Mouse (Mus musculus) embryonic facial prominence, embryonic 12.5 days (tissue): ENCODE data around the gene Olfr1229. TPM values are rescaled to one million over a fixed set of nuclear protein-coding genes. Genes with fewer than 3 reads are reported as not detected.

ENCODE experiments used
- ATAC-seq: fragments of 200-750 bp; cut with Nextera tagmentation; 2 replicates; pipeline ENCODE4 v1.8.0; 2017; ENCODE audit not compliant: insufficient number of reproducible peaks, insufficient read depth, low FRiP score, low TSS enrichment
- H3K27ac ChIP-seq: fragments of 300-500 bp; sonication (generic); 2 replicates; pipeline ENCODE4 v1.5.1; 2016; ENCODE audit warnings: mild to moderate bottlenecking
- H3K27me3 ChIP-seq: fragments of 300-500 bp; sonication (generic); 2 replicates; pipeline ENCODE4 v1.6.1; 2016; ENCODE audit warnings: mild to moderate bottlenecking, moderate library complexity
- H3K36me3 ChIP-seq: fragments of 300-500 bp; sonication (generic); 2 replicates; pipeline ENCODE4 v1.6.1; 2016; ENCODE audit warnings: mild to moderate bottlenecking
- H3K4me1 ChIP-seq: fragments of 300-500 bp; sonication (generic); 2 replicates; pipeline ENCODE4 v1.6.1; 2016
- H3K4me2 ChIP-seq: fragments of 300-500 bp; sonication (generic); replicated peaks from 2 replicates; pipeline ENCODE4 v1.6.1; 2016; ENCODE audit warnings: mild to moderate bottlenecking, moderate library complexity
- H3K4me3 ChIP-seq: fragments of 300-500 bp; sonication (generic); 2 replicates; pipeline ENCODE4 v1.5.1; 2016; ENCODE audit warnings: mild to moderate bottlenecking
- H3K9ac ChIP-seq: fragments of 300-500 bp; sonication (generic); 2 replicates; pipeline ENCODE4 v1.6.1; 2016; ENCODE audit warnings: mild to moderate bottlenecking, moderate library complexity
- H3K9me3 ChIP-seq: fragments of 300-500 bp; sonication (generic); 2 replicates; pipeline ENCODE4 v1.6.1; 2016; ENCODE audit warnings: mild to moderate bottlenecking, moderate library complexity
- WGBS: fragments of 180-500 bp; shearing (Covaris S2); methylation state at CpG from one replicate; pipeline ENCODE4 v1.1.7; 2016; 5-methylcytosine and 5-hydroxymethylcytosine counted together
- polyA plus RNA-seq: library from polyadenylated mRNA; unstranded; fragments of >200 nt; fragmentation: Nextera tagmentation; extraction: Ambion mirVana; gene quantifications from 2 replicates; pipeline ENCODE4 v1.2.1, GENCODE M21; 2016

Gene Olfr1229
- not detected in 2 replicates for polyA plus RNA-seq

GRCm38 (mm10) chr2:89287914-89288313, at the start of gene Olfr1229:
TSS of gene Olfr1229 (minus strand) at chr2:89288014.
- Histone ChIP-seq H3K9me3 (no peaks in the 10 kb centered on the region), H3K4me1 (no peaks in the 10 kb centered on the region), H3K36me3 (no peaks in the 10 kb centered on the region), H3K27ac (no peak within 1 kb of the TSS), H3K27me3 (no peaks in the 10 kb centered on the region), H3K9ac (no peak within 1 kb of the TSS), H3K4me2 (no peak within 1 kb of the TSS), H3K4me3 (no peak within 1 kb of the TSS)
- WGBS = 73% methylated on average over 2 of the region's 2 CpGs
- no peak for ATAC-seq

- Histone ChIP-seq H3K4me1 (no peaks in the 10 kb centered on the region), H3K4me2 (no peak within 1 kb of the TSS), H3K9ac (no peak within 1 kb of the TSS), H3K4me3 (no peak within 1 kb of the TSS), H3K36me3 (no peaks in the 10 kb centered on the region), H3K27ac (no peak within 1 kb of the TSS), H3K27me3 (no peaks in the 10 kb centered on the region), H3K9me3 (no peaks in the 10 kb centered on the region)
- ATAC-seq = no peak
These were observed 41.8 kb upstream of the Olfr1229 start, which contains the start of gene Olfr1232 for GRCm38 (mm10) chr2:89329575-89329974. TSS of gene Olfr1232 (minus strand) at chr2:89329675.

GRCm38 (mm10) chr2:89306974-89307373, 19.2 kb upstream of the Olfr1229 start, which contains the start of gene Olfr1231:
TSS of gene Olfr1231 (minus strand) at chr2:89307074.
- Histone ChIP-seq H3K4me3 (no peak within 1 kb of the TSS), H3K9ac (no peak within 1 kb of the TSS), H3K9me3 (no peaks in the 10 kb centered on the region), H3K4me1 (no peaks in the 10 kb centered on the region), H3K36me3 (no peaks in the 10 kb centered on the region), H3K27me3 (no peaks in the 10 kb centered on the region), H3K4me2 (no peak within 1 kb of the TSS), H3K27ac (no peak within 1 kb of the TSS)
- no peak for ATAC-seq
- 71% methylated on average over 2 of the region's 2 CpGs for WGBS

- Histone ChIP-seq H3K36me3 (no peaks in the 10 kb centered on the region), H3K4me1 (no peaks in the 10 kb centered on the region), H3K9ac (no peak within 1 kb of the TSS), H3K4me2 (no peak within 1 kb of the TSS), H3K9me3 (no peaks in the 10 kb centered on the region), H3K4me3 (no peak within 1 kb of the TSS), H3K27ac (no peak within 1 kb of the TSS), H3K27me3 (no peaks in the 10 kb centered on the region)
- WGBS = 86% methylated on average over 1 of the region's 1 CpGs
- ATAC-seq = no peak
These were observed 9.4 kb upstream of the Olfr1229 start, which contains the start of gene Olfr1230 for GRCm38 (mm10) chr2:89297168-89297567. TSS of gene Olfr1230 (minus strand) at chr2:89297268.

- Histone ChIP-seq H3K27me3 (no peaks in the 10 kb centered on the region), H3K4me1 (no peaks in the 10 kb centered on the region), H3K4me3 (no peak within 1 kb of the TSS), H3K9ac (no peak within 1 kb of the TSS), H3K4me2 (no peak within 1 kb of the TSS), H3K9me3 (no peaks in the 10 kb centered on the region), H3K36me3 (no peaks in the 10 kb centered on the region), H3K27ac (no peak within 1 kb of the TSS)
- ATAC-seq = no peak
These were observed 33.9 kb downstream of the Olfr1229 start, which contains the start of gene Olfr1228 for GRCm38 (mm10) chr2:89253962-89254361. TSS of gene Olfr1228 (minus strand) at chr2:89254062.

Other genes with a start within 250 kb of the Olfr1229 start
- not detected in 2 replicates for gene Olfr1218, start 226.8 kb downstream of the Olfr1229 start, polyA plus RNA-seq
- gene Olfr1219, start 204.5 kb downstream of the Olfr1229 start, polyA plus RNA-seq = not detected in 2 replicates
- 0.04 TPM in 1 of 2 replicates, not detected in the other for gene Olfr1220, start 181.2 kb downstream of the Olfr1229 start, polyA plus RNA-seq
- not detected in 2 replicates for gene Olfr1221, start 170.7 kb downstream of the Olfr1229 start, polyA plus RNA-seq
- gene Olfr1222, start 155.0 kb downstream of the Olfr1229 start, polyA plus RNA-seq = not detected in 2 replicates
- gene Olfr1223, start 136.5 kb downstream of the Olfr1229 start, polyA plus RNA-seq = not detected in 2 replicates
- not detected in 2 replicates for gene Olfr1224-ps1, start 123.9 kb downstream of the Olfr1229 start, polyA plus RNA-seq
- not detected in 2 replicates for gene Olfr1225, start 113.3 kb downstream of the Olfr1229 start, polyA plus RNA-seq
- not detected in 2 replicates for gene Olfr1226, start 88.0 kb downstream of the Olfr1229 start, polyA plus RNA-seq
- gene Olfr1228, start 34.0 kb downstream of the Olfr1229 start, polyA plus RNA-seq = not detected in 2 replicates
- gene Olfr1230, start 9.3 kb upstream of the Olfr1229 start, polyA plus RNA-seq = not detected in 2 replicates
- not detected in 2 replicates for gene Olfr1231, start 19.1 kb upstream of the Olfr1229 start, polyA plus RNA-seq
- gene Olfr1232, start 41.7 kb upstream of the Olfr1229 start, polyA plus RNA-seq = not detected in 2 replicates
- not detected in 2 replicates for gene Olfr1233, start 54.4 kb upstream of the Olfr1229 start, polyA plus RNA-seq
- gene Olfr1234, start 76.9 kb upstream of the Olfr1229 start, polyA plus RNA-seq = not detected in 2 replicates
- gene Olfr1238, start 121.7 kb upstream of the Olfr1229 start, polyA plus RNA-seq = not detected in 2 replicates
- not detected in 2 replicates for gene Olfr1239, start 132.4 kb upstream of the Olfr1229 start, polyA plus RNA-seq
- gene Olfr1240, start 155.0 kb upstream of the Olfr1229 start, polyA plus RNA-seq = not detected in 2 replicates
- not detected in 2 replicates for gene Olfr1241, start 199.1 kb upstream of the Olfr1229 start, polyA plus RNA-seq
- not detected in 2 replicates for gene Olfr1242, start 210.3 kb upstream of the Olfr1229 start, polyA plus RNA-seq
- gene Olfr1243, start 243.5 kb upstream of the Olfr1229 start, polyA plus RNA-seq = not detected in 2 replicates